ENCODE assay signal across 8 mouse cellular contexts in genomic region chr2:31915112-31915511, GRCm38 (mm10). TPM values are rescaled to one million over a fixed set of nuclear protein-coding genes. Genes with fewer than 3 reads are reported as not detected.
DNase-seq lines count a peak whose midpoint lies in the region; ATAC-seq and TF ChIP-seq lines count a peak whose summit lies in the region.

No protein-coding gene starts in this region.

- peaks cover 29% of the 10 kb centered on the region; the same call in 1 of the 2 replicates for H3K27me3 ChIP-seq in G1E (ENCODE audit: insufficient read depth, low read length)
- no peaks in the 10 kb centered on the region for H3K27me3 ChIP-seq in cerebellum, adult 2 months (ENCODE audit: control insufficient read depth, insufficient read depth, low read length)

- no peak overlapping the region for H3K27ac ChIP-seq in cerebellum, adult 2 months (ENCODE audit: insufficient read depth, low read length)

- 23% methylated on average over 4 of the region's 4 CpGs for WGBS in cerebellum, adult 2 months

- DNase-seq in A20 (ENCODE audit: low read depth, low spot score) (peak; percentile 67), G1E (ENCODE audit: low spot score) (peak; percentile 34)
- DNase-seq in cerebellum, adult 2 months: peak; percentile 59 to 80
- DNase-seq in gastrocnemius, postnatal 14 days: peak; percentile 76
- peak; percentile 63 to 82 for DNase-seq in layer of hippocampus, adult 18-20 months (ENCODE audit: low spot score in 2 of 2)
- DNase-seq in lung, postnatal 14 days: peak; percentile 86
- peak; percentile 28 to 57 for DNase-seq in right cerebral cortex, postnatal 36 days (ENCODE audit: low spot score in 2 of 2)

- peaks cover 3% of the 10 kb centered on the region; the same call in 1 of the 2 replicates for H3K4me1 ChIP-seq in G1E (ENCODE audit: insufficient read depth, low read depth, low read length)
- H3K4me1 ChIP-seq in cerebellum, adult 2 months (ENCODE audit: control insufficient read depth, insufficient read depth, low read length): no peaks in the 10 kb centered on the region

- no peak for ATAC-seq in G1E (ENCODE audit: extremely low read depth, insufficient number of reproducible peaks, low FRiP score, poor library complexity, severe bottlenecking)
- ATAC-seq in inflammation-experienced regulatory T-cells, adult 6 months: no peak

- TF ChIP-seq CTCF in G1E (IDR thresholded peaks at IDR 0.05; ENCODE audit: low read depth, low read length): peak; percentile 95
- TF ChIP-seq CTCF in cerebellum, adult 2 months (IDR thresholded peaks at IDR 0.05; ENCODE audit: borderline replicate concordance, insufficient read depth, low read depth, low read length): peak; percentile 93

- H3K4me3 ChIP-seq in G1E (ENCODE audit: low read depth, low read length): no peak overlapping the region
- no peak overlapping the region for H3K4me3 ChIP-seq in cerebellum, adult 2 months (replicated peaks; ENCODE audit: insufficient read depth, low read depth, low read length)

- H3K36me3 ChIP-seq in G1E (replicated peaks): no peaks in the 10 kb centered on the region

- no peaks in the 10 kb centered on the region for H3K9me3 ChIP-seq in G1E (replicated peaks)

- no peak for TF ChIP-seq POLR2A in cerebellum, adult 2 months (IDR thresholded peaks at IDR 0.05; ENCODE audit: borderline replicate concordance, insufficient read depth, low read length)

- intact Hi-C loops in gastrocnemius, postnatal 14 days (cut with DNase I; ENCODE audit: low total_unique reads): loop anchor here (10.0 kb wide), 1 partner anchor 230 kb away; the partner anchor contains the start of gene Abl1

RNA-seq across cellular contexts. Expression of gene Lamc3, which starts 28.0 kb away (rescaled TPM):
- total RNA-seq in G1E (2014; fragmentation: Nextera tagmentation) (not detected in 2 replicates), G1E (2017) (not detected in 2 replicates)
- polyA plus RNA-seq in G1E (2012): not detected in 2 replicates
- polyA plus RNA-seq in cerebellum, adult 2 months (2012; rRNA removed): 3.8 and 4.0 TPM in 2 replicates
- total RNA-seq in gastrocnemius, postnatal 14 days (2021): under 1 TPM; 0.60 to 0.66 TPM
- total RNA-seq in layer of hippocampus, adult 18-20 months (2021): 1 to 10 TPM; 5.2 to 5.8 TPM
- polyA plus RNA-seq in inflammation-experienced regulatory T-cells, adult 6 months (2017; shearing (Covaris generic)): not detected

RNA-seq across cellular contexts. Expression of gene Aif1l, which starts 34.8 kb away (rescaled TPM):
- total RNA-seq in G1E (2014; fragmentation: Nextera tagmentation): not detected in 2 replicates
- total RNA-seq in G1E (2017): 0.22 and 0.23 TPM in 2 replicates
- not detected in 2 replicates for polyA plus RNA-seq in G1E (2012)
- polyA plus RNA-seq in cerebellum, adult 2 months (2012; rRNA removed): 11.7 and 14.1 TPM in 2 replicates
- 10 to 100 TPM; 16.0 to 18.2 TPM for total RNA-seq in gastrocnemius, postnatal 14 days (2021)
- total RNA-seq in layer of hippocampus, adult 18-20 months (2021): 1 to 10 TPM; 8.0 to 9.2 TPM
- 1 to 10 TPM in 1 of 3 experiments, not detected in 2; 1.4 TPM for polyA plus RNA-seq in inflammation-experienced regulatory T-cells, adult 6 months (2017; shearing (Covaris generic))

RNA-seq across cellular contexts. Expression of gene Nup214, which starts 59.1 kb away (rescaled TPM):
- total RNA-seq in G1E (2014; fragmentation: Nextera tagmentation): 90.8 and 103 TPM in 2 replicates
- total RNA-seq in G1E (2017): 49.4 and 55.5 TPM in 2 replicates
- 20.2 and 33.1 TPM in 2 replicates for polyA plus RNA-seq in G1E (2012)
- 43.7 and 47.0 TPM in 2 replicates for polyA plus RNA-seq in cerebellum, adult 2 months (2012; rRNA removed)
- total RNA-seq in gastrocnemius, postnatal 14 days (2021): 10 to 100 TPM; 20.0 to 20.6 TPM
- 10 to 100 TPM; 54.3 to 59.0 TPM for total RNA-seq in layer of hippocampus, adult 18-20 months (2021)
- polyA plus RNA-seq in inflammation-experienced regulatory T-cells, adult 6 months (2017; shearing (Covaris generic)): 100 to 1,000 TPM in 1 of 3 experiments, 10 to 100 TPM in 2; 75.0 to 105 (median 96.0) TPM

Comparison
In these comparisons a context has a peak if more than half of its experiments do, and no peak if none do; other contexts are left out.
1. DNase-seq: peak in every context shown above with its lines; median percentile 86 in lung, postnatal 14 days; 76 in gastrocnemius, postnatal 14 days; 72 in layer of hippocampus, adult 18-20 months; 70 in cerebellum, adult 2 months; 67 in A20; 42 in right cerebral cortex, postnatal 36 days; 34 in G1E.
2. RNA of gene Aif1l, which starts 34.8 kb away (total RNA-seq): 16.0 to 18.2 TPM in gastrocnemius, postnatal 14 days and 8.0 to 9.2 TPM in layer of hippocampus, adult 18-20 months; 0.22 to 0.23 TPM in G1E; every median in the first group is over 4 times any median in the second.